Mouse (Mus musculus) right cerebral cortex, postnatal 36 days (tissue): ENCODE results near the gene Ifne.

Experiments
- DNase-seq, 2 experiments: peaks; one replicate each; pipeline ENCODE4 v3.0.0; 2022; ENCODE audit warnings: low spot score in 2 of 2, mixed read lengths in 1 of 2

Ifne gene

DNA sequence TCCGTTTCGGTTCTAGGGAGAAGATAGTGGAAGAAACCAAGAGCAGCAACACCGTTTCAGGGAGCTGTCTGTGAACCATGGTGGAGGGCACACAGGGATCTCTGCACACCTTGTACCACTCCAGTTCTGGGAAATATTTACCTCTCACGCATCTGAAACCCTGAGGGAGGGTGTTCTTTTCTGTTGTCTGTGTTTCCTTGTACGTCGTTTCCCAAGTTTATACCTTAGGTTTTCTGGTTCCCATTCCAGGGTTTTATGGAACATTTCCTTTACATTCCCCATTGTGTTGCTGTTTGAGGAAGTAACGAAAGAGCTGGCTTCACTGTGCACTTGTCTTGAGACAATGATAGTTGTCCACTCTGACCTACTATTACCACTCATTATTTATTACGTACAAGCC lies at the start of gene Ifne:
Gene Ifne (minus strand): TSS at position 101 of the 400 bp plus-strand sequence.
- no peak for DNase-seq

DNA sequence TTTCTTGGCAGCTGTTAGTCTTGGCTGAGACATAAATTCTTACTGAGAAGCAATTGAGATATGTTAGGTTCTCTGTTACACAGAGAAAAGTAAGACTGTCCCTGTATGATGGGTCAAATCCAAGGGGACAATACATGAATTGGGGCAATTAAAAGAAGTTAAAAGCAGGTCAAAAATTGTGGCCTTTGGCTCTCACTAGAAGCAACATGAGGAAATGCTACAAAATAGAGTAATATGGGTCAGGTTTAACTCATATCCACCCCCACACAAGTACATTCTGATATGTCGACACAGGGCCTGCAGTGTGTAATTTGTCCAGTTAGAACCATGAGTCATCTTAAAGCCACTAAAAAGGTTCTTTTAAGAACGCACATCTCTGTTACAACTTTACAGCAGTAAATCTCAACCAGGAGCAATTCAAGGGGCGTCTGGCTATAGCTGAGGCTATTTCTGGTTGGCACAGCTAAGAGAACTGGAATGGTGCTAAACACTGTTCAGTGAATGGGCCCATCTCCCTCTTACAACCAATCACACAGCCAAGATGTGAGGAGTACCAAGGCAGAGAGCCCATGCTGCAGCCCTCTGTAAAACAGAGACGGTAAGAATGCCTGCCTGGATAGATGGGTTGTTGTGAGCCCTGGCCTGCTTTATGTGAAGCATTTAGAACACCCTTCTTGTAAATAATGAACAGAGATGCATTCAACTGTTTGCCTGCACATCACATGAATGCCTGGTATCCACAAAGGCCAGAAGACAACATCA lies 48.5 kb upstream of the Ifne start:
- no peak for DNase-seq

DNA sequence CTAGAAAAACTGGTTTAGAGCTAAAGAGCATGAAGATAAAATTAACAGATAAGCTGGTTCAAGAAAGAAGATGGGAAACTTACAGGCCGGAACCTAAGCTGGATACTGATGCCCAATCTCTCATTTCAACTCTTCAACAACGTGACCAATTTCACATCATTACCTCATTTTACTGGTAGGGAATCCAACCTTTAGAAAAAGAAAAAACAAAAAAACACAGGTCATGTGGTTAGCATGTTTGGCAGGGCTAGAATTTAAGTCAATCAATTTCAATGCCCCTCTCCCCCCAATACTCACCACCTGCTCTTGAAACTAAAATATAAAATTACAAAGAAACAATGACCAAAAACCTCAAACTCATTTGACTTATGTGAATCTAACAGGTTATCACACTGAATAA lies 47.8 kb upstream of the Ifne start:
- DNase-seq: no peak

- DNase-seq: no peak
These were observed 46.6 kb upstream of the Ifne start for GRCm38 (mm10) chr4:88926637-88927036.

- DNase-seq: no peak
These were observed 46.1 kb upstream of the Ifne start for GRCm38 (mm10) chr4:88926082-88926481.

DNA sequence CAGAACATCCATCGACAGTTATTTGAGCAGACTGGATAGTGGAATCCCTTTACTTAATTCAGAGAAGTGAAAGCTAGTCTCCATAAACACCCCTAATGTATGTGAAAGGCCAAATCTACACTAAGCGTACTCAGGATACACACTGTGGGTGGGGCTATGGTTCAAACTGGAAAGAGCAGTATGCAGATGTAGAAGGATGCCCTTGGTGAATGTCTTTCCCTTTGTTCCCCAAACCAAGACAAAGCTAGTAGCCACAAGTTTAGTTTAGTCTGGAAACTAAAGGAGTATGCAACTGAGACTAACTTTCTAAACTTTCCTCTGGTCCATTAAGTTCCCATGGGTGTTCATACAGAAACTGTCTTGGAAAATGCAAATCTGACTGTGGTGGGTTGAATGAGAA lies 45.5 kb upstream of the Ifne start:
- DNase-seq: no peak

- no peak for DNase-seq
These were observed 41.3 kb upstream of the Ifne start for GRCm38 (mm10) chr4:88921280-88921679.

DNA sequence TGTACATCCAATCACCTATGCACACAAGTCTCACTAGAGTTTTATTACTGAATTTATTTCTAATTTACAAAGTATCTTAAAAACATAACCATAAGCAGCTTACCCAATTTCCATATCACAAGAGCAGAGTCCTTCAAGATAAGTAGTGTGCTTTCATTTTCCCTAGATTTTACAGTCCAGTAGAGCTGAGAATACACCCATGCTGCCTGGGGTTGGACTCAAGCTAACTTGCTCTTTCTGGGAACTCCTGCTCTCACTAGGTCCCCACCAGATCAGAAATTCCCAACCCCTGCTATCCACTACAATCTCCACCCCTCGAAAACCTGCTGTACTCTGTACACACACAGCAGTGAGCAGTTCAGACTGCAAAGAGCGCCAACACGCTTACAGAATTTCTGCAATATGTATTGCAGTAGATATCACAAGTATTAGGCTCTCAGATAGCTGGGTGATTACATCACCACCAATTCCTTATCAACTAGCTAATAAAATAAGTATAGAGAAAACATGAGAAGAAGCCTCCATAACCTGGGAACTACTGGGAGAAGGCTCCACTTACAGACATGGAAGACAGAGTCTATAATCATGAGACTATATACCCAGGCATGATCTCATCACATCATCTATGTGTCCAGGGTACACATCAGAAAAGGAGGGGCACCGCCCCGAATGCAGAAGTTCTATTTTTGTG lies 37.9 kb upstream of the Ifne start:
- DNase-seq: no peak

- no peak for DNase-seq
These were observed 36.3 kb upstream of the Ifne start for GRCm38 (mm10) chr4:88916306-88916705.

DNA sequence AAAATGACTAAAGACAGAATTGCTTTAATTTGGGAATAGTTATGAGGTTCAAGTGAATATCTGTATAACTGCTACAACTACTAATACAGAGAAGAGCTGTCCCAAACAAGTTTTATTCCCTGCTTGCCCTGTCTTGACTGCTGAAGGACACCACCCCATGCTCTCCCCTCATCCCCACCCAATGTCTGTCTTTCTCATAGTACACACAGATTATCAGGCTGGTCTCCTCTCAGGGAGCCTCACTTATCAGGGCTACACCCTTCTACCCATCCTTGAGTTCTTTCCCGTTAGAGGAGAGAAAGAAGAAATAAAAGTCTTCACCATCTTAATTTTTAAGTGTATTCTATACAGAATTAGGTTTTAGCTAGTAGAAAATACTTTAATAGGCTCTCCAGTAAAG lies 34.0 kb upstream of the Ifne start:
- no peak for DNase-seq

GRCm38 (mm10) chr4:88912882-88913281 lies 32.9 kb upstream of the Ifne start:
- DNase-seq: no peak

GRCm38 (mm10) chr4:88912187-88912586 lies 32.2 kb upstream of the Ifne start:
- no peak for DNase-seq

- DNase-seq: no peak
These were observed 29.9 kb upstream of the Ifne start for GRCm38 (mm10) chr4:88909600-88910534.

- no peak for DNase-seq
These were observed 13.3 kb upstream of the Ifne start for GRCm38 (mm10) chr4:88893201-88893754.

- DNase-seq: no peak
These were observed 8.2 kb upstream of the Ifne start for GRCm38 (mm10) chr4:88888236-88888635.

GRCm38 (mm10) chr4:88878772-88879171 lies 1.2 kb downstream of the Ifne start:
- no peak for DNase-seq

DNA sequence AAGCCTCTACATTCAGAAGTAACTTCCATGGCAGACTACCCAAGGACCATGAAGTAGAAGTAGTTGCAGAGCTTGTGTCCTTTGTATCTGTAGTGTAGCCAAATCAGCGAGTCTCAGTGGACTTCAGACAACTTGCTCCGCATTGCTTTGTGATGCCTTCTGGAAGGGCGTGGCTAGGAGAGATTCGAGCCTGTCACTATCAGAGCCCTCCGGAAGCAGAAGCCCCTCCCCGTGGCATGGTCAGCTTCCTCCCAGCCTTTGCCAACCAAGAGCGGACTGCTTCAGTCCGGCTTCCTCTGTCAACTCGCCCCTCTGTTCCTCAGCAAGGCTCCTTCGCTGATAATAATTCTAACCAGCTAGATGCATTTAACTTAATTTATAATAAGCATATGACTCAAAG lies 1.8 kb downstream of the Ifne start:
- DNase-seq: no peak

- DNase-seq: no peak
These were observed 3.5 kb downstream of the Ifne start for GRCm38 (mm10) chr4:88876520-88876919.

- DNase-seq: no peak
These were observed 4.4 kb downstream of the Ifne start for GRCm38 (mm10) chr4:88875435-88876095.

- no peak for DNase-seq
These were observed 7.3 kb downstream of the Ifne start for GRCm38 (mm10) chr4:88872691-88873090.
